Comparison of ENCODE assay signal across 10 mouse cellular contexts in genomic region chr11:74590239-74590596, GRCm38 (mm10). TPM values are rescaled to one million over a fixed set of nuclear protein-coding genes. Genes with fewer than 3 reads are reported as not detected.
DNase-seq lines count a peak whose midpoint lies in the region; ATAC-seq and TF ChIP-seq lines count a peak whose summit lies in the region.
"Had no signal": no experiment of that assay in that cellular context is flagged by ENCODE, and none has a peak within 500 bp of the region (broad histone marks: within the 10 kb centered on the region; RNA-seq: fewer than 3 reads in every experiment).

No protein-coding gene starts in this region.

- H3K4me3 ChIP-seq in heart, embryonic 12.5 days: peak overlapping the region; percentile 45
- peak overlapping the region; percentile 60 for H3K4me3 ChIP-seq in ES-Bruce4 (ENCODE audit: low read depth, low read length)
- H3K4me3 ChIP-seq in hindbrain, embryonic 11.5 days (ENCODE audit: low read depth, low read length): peak overlapping the region; percentile 38
- H3K4me3 ChIP-seq in midbrain, embryonic 11.5 days (ENCODE audit: low read depth, low read length): peak overlapping the region; percentile 44

- no peak for DNase-seq in heart, postnatal 4 days
- no peak for DNase-seq in hindbrain, embryonic 11.5 days (ENCODE audit: low spot score)
- no peak for DNase-seq in midbrain, embryonic 11.5 days (ENCODE audit: low spot score, missing footprints)
- DNase-seq in urinary bladder, adult 2 months (ENCODE audit: low spot score): no peak
- DNase-seq in adrenal gland, postnatal 10 days: no peak
- DNase-seq: spleen, adult 18-20 months had no signal

- WGBS in heart, embryonic 12.5 days: 1% methylated on average over 25 of the region's 25 CpGs
- 2% methylated on average over 25 of the region's 25 CpGs for WGBS in hindbrain, embryonic 11.5 days
- WGBS in midbrain, embryonic 11.5 days: 1% methylated on average over 25 of the region's 25 CpGs

- no peaks in the 10 kb centered on the region for H3K9me3 ChIP-seq in heart, embryonic 12.5 days (replicated peaks)
- no peaks in the 10 kb centered on the region for H3K9me3 ChIP-seq in ES-Bruce4 (replicated peaks; ENCODE audit: control insufficient read depth, insufficient read depth, low read length, poor library complexity, severe bottlenecking)
- no peaks in the 10 kb centered on the region for H3K9me3 ChIP-seq in hindbrain, embryonic 11.5 days (ENCODE audit: control insufficient read depth, low read length)
- H3K9me3 ChIP-seq in midbrain, embryonic 11.5 days (ENCODE audit: control insufficient read depth, low read length): no peaks in the 10 kb centered on the region

- no peak for TF ChIP-seq EP300 in ES-Bruce4 (IDR thresholded peaks at IDR 0.05; ENCODE audit: insufficient read depth, low read depth, low read length)

- no peak for ATAC-seq in heart, embryonic 12.5 days (ENCODE audit: insufficient number of reproducible peaks, low FRiP score)
- ATAC-seq in hindbrain, embryonic 11.5 days (ENCODE audit: low FRiP score): no peak; the same call in none of the 2 replicates
- no peak; the same call in 1 of the 2 replicates for ATAC-seq in midbrain, embryonic 11.5 days (ENCODE audit: low FRiP score)
- no peak for ATAC-seq in erythroblast, adult 5-6 weeks (replicated peaks; ENCODE audit: low FRiP score, poor library complexity, severe bottlenecking)

- TF ChIP-seq CTCF in ES-Bruce4 (IDR thresholded peaks at IDR 0.05; ENCODE audit: low read depth, low read length): no peak

- peaks cover 9% of the 10 kb centered on the region for H3K4me1 ChIP-seq in heart, embryonic 12.5 days (replicated peaks)
- H3K4me1 ChIP-seq in ES-Bruce4 (ENCODE audit: control insufficient read depth, insufficient read depth, low read length): peaks cover 6% of the 10 kb centered on the region
- H3K4me1 ChIP-seq in hindbrain, embryonic 11.5 days (replicated peaks; ENCODE audit: control insufficient read depth, insufficient read depth, low read length): 0 out of 2 replicates have a peak, but pooled peaks cover 5% of the 10 kb centered on the region
- no peaks in the 10 kb centered on the region for H3K4me1 ChIP-seq in midbrain, embryonic 11.5 days (ENCODE audit: control insufficient read depth, insufficient read depth, low read length)

- peaks cover 74% of the 10 kb centered on the region for H3K27me3 ChIP-seq in heart, embryonic 12.5 days (replicated peaks)
- no peaks in the 10 kb centered on the region for H3K27me3 ChIP-seq in ES-Bruce4 (ENCODE audit: control insufficient read depth, insufficient read depth, low read length, poor library complexity, severe bottlenecking)
- peaks cover 43% of the 10 kb centered on the region for H3K27me3 ChIP-seq in hindbrain, embryonic 11.5 days (ENCODE audit: control insufficient read depth, insufficient read depth, low read length)
- peaks cover 38% of the 10 kb centered on the region for H3K27me3 ChIP-seq in midbrain, embryonic 11.5 days (ENCODE audit: control insufficient read depth, insufficient read depth, low read length)

- TF ChIP-seq POLR2A in ES-Bruce4 (IDR thresholded peaks at IDR 0.05; ENCODE audit: insufficient read depth, low read length): no peak

- no peaks in the 10 kb centered on the region for H3K36me3 ChIP-seq in heart, embryonic 12.5 days
- no peaks in the 10 kb centered on the region for H3K36me3 ChIP-seq in ES-Bruce4 (ENCODE audit: control insufficient read depth, insufficient read depth, low read length, poor library complexity, severe bottlenecking)
- H3K36me3 ChIP-seq in hindbrain, embryonic 11.5 days (ENCODE audit: control insufficient read depth, insufficient read depth, low read length): no peaks in the 10 kb centered on the region
- no peaks in the 10 kb centered on the region for H3K36me3 ChIP-seq in midbrain, embryonic 11.5 days (ENCODE audit: control insufficient read depth, insufficient read depth, low read length)

- H3K27ac ChIP-seq in heart, embryonic 12.5 days (ENCODE audit: poor library complexity, severe bottlenecking): no peak overlapping the region
- no peak overlapping the region for H3K27ac ChIP-seq in ES-Bruce4 (ENCODE audit: insufficient read depth, low read length)
- H3K27ac ChIP-seq in hindbrain, embryonic 11.5 days (ENCODE audit: low read depth, low read length): no peak overlapping the region
- H3K27ac ChIP-seq in midbrain, embryonic 11.5 days (ENCODE audit: low read depth, low read length): no peak overlapping the region

- H3K9ac ChIP-seq in heart, embryonic 12.5 days: no peak overlapping the region
- peak overlapping the region; percentile 11 for H3K9ac ChIP-seq in ES-Bruce4 (ENCODE audit: low read depth, poor library complexity, severe bottlenecking)
- H3K9ac ChIP-seq in hindbrain, embryonic 11.5 days (ENCODE audit: low read depth, low read length): peak overlapping the region; percentile 35; the same call in 1 of the 2 replicates
- peak overlapping the region; percentile 51 for H3K9ac ChIP-seq in midbrain, embryonic 11.5 days (ENCODE audit: low read length)

- H3K4me2 ChIP-seq in heart, embryonic 12.5 days: peak overlapping the region; percentile 75
- peak overlapping the region; percentile 54 for H3K4me2 ChIP-seq in hindbrain, embryonic 11.5 days (replicated peaks; ENCODE audit: low read depth, low read length)
- H3K4me2 ChIP-seq in midbrain, embryonic 11.5 days: peak overlapping the region; percentile 59

RNA-seq across cellular contexts. Expression of gene Rap1gap2, which starts 20.5 kb away (rescaled TPM):
- 9.1 and 9.3 TPM in 2 replicates for polyA plus RNA-seq in heart, embryonic 12.5 days (2016; fragmentation: Nextera tagmentation; extraction: Ambion mirVana)
- total RNA-seq in heart, postnatal 4 days (2021): 10 to 100 TPM; 47.8 to 53.8 TPM
- 4.0 and 5.7 TPM in 2 replicates for polyA plus RNA-seq in ES-Bruce4 (2011; ENCODE audit: insufficient read depth, insufficient read length, low read depth, missing spikeins)
- 2.7 and 3.1 TPM in 2 replicates for polyA plus RNA-seq in hindbrain, embryonic 11.5 days (2014; fragmentation: Nextera tagmentation; extraction: Ambion mirVana)
- polyA plus RNA-seq in midbrain, embryonic 11.5 days (2014; fragmentation: Nextera tagmentation; extraction: Ambion mirVana): 2.5 TPM in 2 replicates
- 2.1 and 2.7 TPM in 2 replicates for total RNA-seq in erythroblast, adult 5-6 weeks (2015; ENCODE audit: low replicate concordance)
- total RNA-seq in erythroblast, adult 5-6 weeks (2017; ENCODE audit: low replicate concordance): 3.7 and 5.2 TPM in 2 replicates
- 32.4 and 32.5 TPM in 2 replicates for polyA plus RNA-seq in urinary bladder, adult 2 months (2012; rRNA removed)
- total RNA-seq in adrenal gland, postnatal 10 days (2021): 10 to 100 TPM; 10.8 to 13.2 TPM

RNA-seq across cellular contexts. Expression of gene Ccdc92b, which starts 29.2 kb away (rescaled TPM):
- polyA plus RNA-seq in heart, embryonic 12.5 days (2016; fragmentation: Nextera tagmentation; extraction: Ambion mirVana): 3.5 and 4.0 TPM in 2 replicates
- total RNA-seq in heart, postnatal 4 days (2021): under 1 TPM; 0.60 to 0.72 TPM
- 4.8 and 5.3 TPM in 2 replicates for polyA plus RNA-seq in ES-Bruce4 (2011; ENCODE audit: insufficient read depth, insufficient read length, low read depth, missing spikeins)
- polyA plus RNA-seq in hindbrain, embryonic 11.5 days (2014; fragmentation: Nextera tagmentation; extraction: Ambion mirVana): 1.2 and 1.7 TPM in 2 replicates
- 1.1 and 1.6 TPM in 2 replicates for polyA plus RNA-seq in midbrain, embryonic 11.5 days (2014; fragmentation: Nextera tagmentation; extraction: Ambion mirVana)
- 91.3 and 114 TPM in 2 replicates for total RNA-seq in erythroblast, adult 5-6 weeks (2015; ENCODE audit: low replicate concordance)
- total RNA-seq in erythroblast, adult 5-6 weeks (2017; ENCODE audit: low replicate concordance): 89.9 and 92.6 TPM in 2 replicates
- polyA plus RNA-seq in urinary bladder, adult 2 months (2012; rRNA removed): 0.55 and 0.59 TPM in 2 replicates
- total RNA-seq in adrenal gland, postnatal 10 days (2021): 1 to 10 TPM; 2.3 to 4.0 TPM
- total RNA-seq: common myeloid progenitor, adult 5-6 weeks had no signal

RNA-seq across cellular contexts. Expression of gene Cluh, which starts 59.1 kb away (rescaled TPM):
- 70.0 and 71.3 TPM in 2 replicates for polyA plus RNA-seq in heart, embryonic 12.5 days (2016; fragmentation: Nextera tagmentation; extraction: Ambion mirVana)
- total RNA-seq in heart, postnatal 4 days (2021): 100 to 1,000 TPM; 220 to 229 TPM
- 33.3 and 33.4 TPM in 2 replicates for polyA plus RNA-seq in ES-Bruce4 (2011; ENCODE audit: insufficient read depth, insufficient read length, low read depth, missing spikeins)
- polyA plus RNA-seq in hindbrain, embryonic 11.5 days (2014; fragmentation: Nextera tagmentation; extraction: Ambion mirVana): 8.0 and 8.9 TPM in 2 replicates
- polyA plus RNA-seq in midbrain, embryonic 11.5 days (2014; fragmentation: Nextera tagmentation; extraction: Ambion mirVana): 9.2 and 10.8 TPM in 2 replicates
- 7.3 and 8.2 TPM in 2 replicates for total RNA-seq in erythroblast, adult 5-6 weeks (2015; ENCODE audit: low replicate concordance)
- 4.1 and 4.5 TPM in 2 replicates for total RNA-seq in erythroblast, adult 5-6 weeks (2017; ENCODE audit: low replicate concordance)
- polyA plus RNA-seq in urinary bladder, adult 2 months (2012; rRNA removed): 50.0 and 61.8 TPM in 2 replicates
- 100 to 1,000 TPM; 252 to 291 TPM for total RNA-seq in adrenal gland, postnatal 10 days (2021)
